ENCODE assay signal across 8 mouse cellular contexts in the genomic region with DNA sequence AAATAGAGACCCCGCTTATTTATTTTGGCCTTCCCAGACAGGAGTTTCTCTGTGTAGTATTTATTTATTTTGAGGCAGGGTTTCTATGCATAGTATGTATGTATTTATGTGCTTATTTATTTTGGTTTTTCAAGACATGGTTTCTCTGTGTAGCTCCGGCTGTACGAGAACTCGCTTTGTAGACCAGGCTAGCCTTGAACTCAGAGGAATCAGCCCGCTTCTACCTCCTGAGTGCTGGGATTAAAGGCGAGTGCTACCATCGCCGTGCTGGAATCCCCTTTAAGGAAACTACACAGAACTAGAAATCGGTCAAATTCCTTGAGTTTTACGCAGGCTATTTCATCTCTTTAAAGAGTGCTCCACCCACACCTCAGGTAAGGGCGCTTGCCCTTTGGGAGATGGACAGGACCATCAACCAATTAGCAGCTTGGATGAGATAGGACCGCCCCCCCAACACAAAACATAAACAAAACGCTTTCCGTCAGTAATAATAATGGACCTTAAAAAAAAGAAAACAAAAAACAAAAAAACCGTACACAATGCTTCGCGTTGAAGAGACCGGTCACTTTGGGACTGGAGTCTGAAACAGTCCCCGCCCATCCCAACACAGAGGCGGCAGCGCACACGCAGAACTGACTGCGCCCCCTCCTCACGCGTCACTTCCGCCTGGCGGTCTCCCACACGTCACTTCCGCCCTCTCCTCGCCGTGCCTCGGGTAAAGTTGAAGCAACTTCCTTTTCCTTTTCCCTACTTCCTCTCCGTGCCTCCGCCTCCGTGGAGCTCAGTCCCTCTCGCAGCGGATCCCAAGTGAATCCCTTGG. TPM values are rescaled to one million over a fixed set of nuclear protein-coding genes. Genes with fewer than 3 reads are reported as not detected.
DNase-seq lines count a peak whose midpoint lies in the region; ATAC-seq lines count a peak whose summit lies in the region.

TSS of gene Rnf20 (plus strand) at position 688 of the 820 bp plus-strand sequence.

- ATAC-seq in megakaryocyte progenitor cell, adult 5-6 weeks (replicated peaks; ENCODE audit: poor library complexity), result peak; percentile 92

- DNase-seq in adrenal gland, adult (ENCODE audit: inconsistent age in 2 of 2, low spot score in 1 of 2), result peak; percentile 96 to 99
- peak; percentile 99 for DNase-seq in embryo, embryonic 10 days (ENCODE audit: low spot score)
- peak; percentile 94 for DNase-seq in gastrocnemius, postnatal 10 days
- peak; percentile 98 for DNase-seq in induced T-regulatory cell, adult 2 months (ENCODE audit: low read depth)
- DNase-seq in left cerebral cortex, adult 9 months (ENCODE audit: low spot score in 2 of 2), result peak; percentile 90 to 97
- peak; percentile 93 to 96 for DNase-seq in right cerebral cortex, postnatal 36 days (ENCODE audit: low spot score in 2 of 2)
- peak; percentile 96 for DNase-seq in yolk sac, embryonic 10.5 days (ENCODE audit: low spot score)

RNA-seq across cellular contexts. Expression of gene Rnf20, which starts in this region (rescaled TPM):
- total RNA-seq in gastrocnemius, postnatal 10 days (2021), result 10 to 100 TPM; 32.0 to 37.4 TPM
- total RNA-seq in megakaryocyte progenitor cell, adult 5-6 weeks (2015), result 39.5 and 42.9 TPM in 2 replicates
- total RNA-seq in megakaryocyte progenitor cell, adult 5-6 weeks (2017), result 121 and 156 TPM in 2 replicates

Comparison
In these comparisons a context has a peak if more than half of its experiments do, and no peak if none do; other contexts are left out.
1. Peak in every context shown above with its lines: DNase-seq and ATAC-seq.